Mouse (Mus musculus): ENCODE measurements at regions not wholly inside any gene's neighbourhood (a gene's known extent, or its start where the extent isn't known, plus 50 kb on each side); places are given as distances from the start of the nearest gene placed in this dataset.

DNA sequence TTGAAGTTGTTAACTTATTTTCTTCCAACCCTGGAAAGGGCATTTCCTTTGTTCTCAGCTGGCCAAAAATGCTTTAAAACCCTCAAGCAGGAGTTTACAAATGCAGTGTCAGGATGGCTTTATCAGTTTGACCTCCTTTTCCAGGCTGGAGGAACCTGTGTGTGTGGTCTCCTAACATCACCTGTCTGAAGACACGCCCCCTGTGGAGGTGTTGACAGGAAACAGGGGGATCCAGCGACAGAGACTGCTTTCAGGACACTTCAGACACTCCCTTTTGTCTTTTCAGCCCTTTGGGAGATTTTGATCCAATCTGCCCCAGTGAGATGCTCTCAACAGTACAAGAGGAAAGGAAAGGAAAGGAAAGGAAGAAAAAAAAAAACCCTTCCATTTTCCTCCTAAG is 202.5 kb upstream of the Jade1 start:
- DNase-seq = no peak

- no peak for DNase-seq
Observed at GRCm38 (mm10) chr3:41351786-41352185, 203.7 kb upstream of the Jade1 start.

DNA sequence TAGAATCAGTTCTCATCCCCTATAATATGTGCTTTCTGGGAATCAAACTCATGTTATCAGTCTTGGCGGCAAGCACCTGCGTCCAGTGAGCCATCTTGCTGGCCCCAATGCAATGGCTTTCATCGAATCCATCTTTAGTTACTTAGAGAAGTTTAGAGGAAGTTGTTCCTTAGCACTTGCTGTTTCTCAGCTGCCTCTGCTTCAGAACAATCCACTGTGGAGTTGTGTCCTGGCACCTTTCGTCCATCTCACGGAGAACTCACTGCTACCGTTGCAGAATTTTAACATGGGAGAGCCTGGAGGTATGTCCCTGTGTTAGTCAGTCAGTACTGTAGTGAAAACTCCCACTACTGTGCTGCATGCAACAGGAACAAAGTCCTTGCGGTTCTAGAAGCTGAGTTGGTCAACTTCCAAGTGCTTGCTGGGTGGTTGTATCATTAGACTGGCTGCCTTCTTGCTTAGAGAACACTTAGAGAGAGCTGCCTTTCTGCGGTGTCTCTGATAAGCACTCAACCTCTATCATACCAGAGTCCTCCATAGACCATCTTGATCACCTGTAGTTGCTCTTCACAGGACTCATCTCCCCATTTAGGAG is 204.3 kb upstream of the Jade1 start:
- no peak for DNase-seq

DNA sequence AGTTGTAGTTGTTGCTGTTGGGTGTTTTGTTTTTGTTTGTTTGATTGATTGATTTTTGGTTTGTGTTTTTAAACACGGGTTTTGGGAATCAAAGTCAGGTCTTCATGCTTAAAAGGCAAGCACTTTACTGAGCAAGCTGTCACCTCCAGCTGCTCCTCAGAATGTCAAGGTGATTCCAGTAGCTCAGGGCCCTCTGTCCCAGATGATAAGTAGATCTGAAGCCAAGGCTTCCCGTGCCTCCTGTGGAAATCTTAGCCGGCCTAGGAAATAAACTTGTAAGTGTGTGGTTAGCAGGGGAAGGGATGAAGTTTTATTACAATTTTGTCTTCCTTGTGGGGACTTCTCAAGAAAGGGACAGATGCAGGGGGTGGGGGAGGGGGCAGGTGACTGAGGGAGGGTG is 205.2 kb upstream of the Jade1 start:
- DNase-seq = no peak

DNA sequence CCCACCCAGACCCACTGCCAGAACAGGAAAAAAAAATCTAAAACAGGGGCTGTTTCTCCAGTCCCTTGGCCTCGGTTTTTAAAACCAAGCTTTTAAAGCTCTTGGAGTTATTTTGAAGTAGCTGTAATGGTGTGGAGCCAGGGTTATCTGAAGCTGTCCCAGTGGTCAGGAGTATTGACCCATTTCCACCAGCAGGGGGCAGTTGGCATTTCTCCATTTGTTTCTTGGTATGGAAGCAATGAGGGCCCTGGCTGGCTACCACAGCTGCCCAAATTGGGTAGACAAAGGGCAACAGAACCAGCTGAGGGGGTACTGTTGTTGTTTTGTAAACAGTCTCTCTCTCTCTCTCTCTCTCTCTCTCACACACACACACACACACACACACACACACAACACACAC is 206.7 kb upstream of the Jade1 start:
- peak; percentile 60 to 70 for DNase-seq

GRCm38 (mm10) chr3:41346863-41347262 is 208.7 kb upstream of the Jade1 start:
- DNase-seq = no peak

- DNase-seq = no peak
Observed at GRCm38 (mm10) chr3:41343431-41343830, 212.1 kb upstream of the Jade1 start.

- no peak for DNase-seq
Observed at GRCm38 (mm10) chr3:41332481-41332880, 223.1 kb upstream of the Jade1 start.

GRCm38 (mm10) chr3:41330356-41330755 is 225.2 kb upstream of the Jade1 start:
- DNase-seq = no peak

- DNase-seq = no peak
Observed at GRCm38 (mm10) chr3:41328828-41329227, 226.7 kb upstream of the Jade1 start.

DNA sequence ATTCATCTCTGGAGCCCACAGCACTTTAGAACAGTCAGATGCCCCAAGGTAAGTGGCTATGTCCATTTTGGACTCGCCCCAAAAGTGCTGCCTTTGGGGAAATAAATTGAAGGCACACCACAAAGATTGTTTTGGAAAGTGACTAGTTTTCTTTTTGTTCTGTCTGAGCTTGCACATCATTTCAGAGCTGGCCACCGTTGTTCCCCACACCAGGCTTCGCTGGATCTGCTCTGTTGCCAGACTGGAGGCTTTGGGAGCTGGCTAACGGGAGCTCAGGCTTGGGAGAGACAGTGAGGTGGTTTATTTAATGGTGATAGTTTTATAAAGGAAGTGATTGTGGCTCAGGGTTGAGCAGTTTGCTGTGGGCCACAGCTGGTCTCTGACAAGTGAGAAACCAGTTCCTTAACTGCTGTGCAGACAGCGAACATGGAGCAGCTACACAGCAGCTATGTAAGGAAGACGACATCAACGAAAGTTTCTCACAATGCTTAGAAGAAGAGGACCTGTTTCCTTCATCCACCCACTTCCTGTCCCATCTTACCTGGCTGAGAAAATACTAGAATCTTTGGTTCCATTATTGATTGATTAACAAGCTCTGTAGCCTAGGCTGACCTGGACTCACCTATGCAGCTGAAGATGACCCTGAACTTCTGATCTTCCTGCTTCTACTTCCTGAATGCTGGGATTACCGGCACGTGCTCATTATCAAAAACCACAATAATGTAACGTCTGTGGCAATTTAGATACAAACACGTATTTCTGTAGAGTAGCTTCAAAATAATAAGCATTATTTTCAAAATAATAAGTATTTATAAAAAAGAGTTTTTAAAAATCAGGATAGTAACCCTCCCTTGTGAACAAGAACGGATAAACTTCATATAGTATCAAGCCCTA is 229.1 kb upstream of the Jade1 start:
- peak; percentile 8 to 21 for DNase-seq

GRCm38 (mm10) chr3:41321808-41322207 is 233.7 kb upstream of the Jade1 start:
- DNase-seq = no peak

GRCm38 (mm10) chr3:41319214-41319856 is 236.2 kb upstream of the Jade1 start:
- peak in 1 of 2 experiments; percentile 21 for DNase-seq

DNA sequence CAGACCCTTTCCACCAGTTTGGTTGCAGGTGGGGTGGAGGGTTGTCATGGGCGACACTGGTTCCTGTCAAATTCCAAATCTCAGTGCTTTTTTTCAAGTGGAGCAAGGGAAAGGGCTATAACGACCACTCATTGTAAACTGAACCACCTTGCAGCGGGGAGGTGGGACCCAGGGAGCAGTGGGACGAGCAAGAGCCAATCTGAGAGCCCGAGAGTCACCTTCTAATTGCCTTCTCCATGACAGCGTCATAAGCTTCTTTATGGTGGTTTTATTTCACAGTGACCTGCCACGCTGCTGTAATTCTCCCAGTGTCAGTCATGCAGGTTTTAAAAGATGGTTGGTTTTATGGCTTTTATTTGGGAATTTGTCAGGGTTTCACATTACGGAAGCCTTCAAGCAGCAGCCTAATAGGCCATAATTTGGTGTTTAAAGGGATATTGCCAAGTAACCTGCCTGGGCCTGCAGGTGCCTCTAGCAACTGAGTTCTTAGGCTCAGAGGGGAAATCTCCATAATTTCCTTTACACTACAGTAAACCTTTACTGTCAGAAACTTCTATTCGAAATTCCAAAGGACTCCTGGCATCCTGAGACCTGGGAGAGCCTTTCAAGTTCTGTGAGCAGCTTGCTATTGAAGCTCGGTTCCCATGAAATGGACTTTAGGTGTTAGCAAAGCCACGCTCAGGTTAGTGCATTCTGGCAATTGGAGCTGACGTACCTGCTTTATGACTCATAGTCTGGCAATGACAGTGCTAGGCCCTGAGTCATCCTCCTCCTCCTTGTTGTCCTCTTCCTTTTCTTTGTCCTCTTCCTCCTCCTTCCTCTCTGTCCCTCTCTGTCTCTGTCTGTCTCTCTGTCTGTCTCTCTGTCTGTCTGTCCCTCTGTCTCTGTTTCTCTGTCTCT is 235.6 kb upstream of the Pgrmc2 start:
- no peak for DNase-seq

DNA sequence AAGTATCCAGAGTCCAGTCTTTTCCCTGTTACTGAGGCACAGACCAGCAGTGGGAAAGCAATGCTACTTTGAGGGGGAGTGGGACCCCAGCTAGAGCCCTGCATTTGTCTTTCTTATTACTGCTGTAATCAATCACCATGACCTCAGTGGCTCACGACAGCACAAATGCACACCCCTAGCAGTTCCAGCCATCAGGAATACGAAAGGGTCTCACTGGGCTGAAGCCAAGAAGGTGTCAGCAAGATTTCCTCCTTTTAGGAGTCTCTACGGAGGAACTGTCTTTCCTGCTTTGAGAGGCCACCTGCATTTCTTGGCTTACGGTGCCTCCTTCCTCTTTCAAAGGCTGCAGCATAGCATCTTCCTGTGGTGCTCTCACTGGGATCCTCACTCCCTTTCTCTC is 234.3 kb upstream of the Pgrmc2 start:
- DNase-seq = peak; percentile 28 to 42

- no peak for DNase-seq
Observed at GRCm38 (mm10) chr3:41312492-41312891, 229.6 kb upstream of the Pgrmc2 start.

DNA sequence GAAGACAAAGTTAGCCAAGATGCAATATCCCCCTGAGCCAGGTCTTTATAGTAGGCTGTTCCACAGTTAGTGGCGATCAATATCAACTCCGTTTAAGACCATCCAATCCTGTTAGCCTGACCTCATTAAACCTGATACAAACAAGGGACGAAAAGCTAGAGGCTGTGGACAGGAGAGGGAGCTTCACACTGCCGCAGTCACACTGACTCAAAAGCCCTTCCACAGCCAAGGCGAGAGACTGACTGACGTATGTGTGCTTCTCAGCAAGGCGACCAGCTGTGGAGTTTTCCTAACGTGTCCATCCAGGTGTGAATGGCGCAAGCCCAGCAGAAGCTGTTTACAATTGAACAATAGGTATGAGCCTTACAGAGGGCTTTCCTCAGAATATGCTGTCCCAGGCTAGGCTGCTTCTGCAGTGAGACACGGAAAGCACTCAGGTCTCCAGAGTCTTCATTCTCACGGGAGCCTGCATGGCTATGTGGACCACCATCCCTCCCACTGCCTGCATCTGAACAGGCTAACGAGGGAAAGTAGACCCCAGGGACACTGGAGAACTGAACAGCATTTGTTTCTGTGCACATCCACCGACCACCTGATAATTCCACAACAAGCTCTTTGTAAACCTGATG is 224.7 kb upstream of the Pgrmc2 start:
- DNase-seq = no peak

GRCm38 (mm10) chr3:41302805-41303204 is 220.0 kb upstream of the Pgrmc2 start:
- DNase-seq = no peak

DNA sequence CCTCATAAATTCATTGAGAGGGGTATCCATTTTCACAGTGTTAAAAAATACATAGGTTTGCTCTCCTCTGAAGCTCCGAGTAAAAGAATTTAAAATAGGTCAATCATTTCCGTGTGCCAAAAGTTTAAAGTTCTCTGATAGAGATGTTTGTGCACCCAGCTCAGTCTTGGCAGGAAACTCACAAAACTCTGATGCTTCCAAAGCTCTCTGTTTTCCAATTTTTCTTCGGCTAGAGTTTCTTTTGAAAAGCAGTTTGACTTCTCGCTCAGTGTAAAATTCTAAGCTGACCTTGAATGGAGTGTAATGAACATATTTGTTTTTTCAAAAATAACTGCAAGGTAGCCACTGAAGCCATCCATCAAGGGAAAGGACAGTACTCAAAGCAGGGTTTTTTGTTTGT is 215.9 kb upstream of the Pgrmc2 start:
- DNase-seq = no peak

DNA sequence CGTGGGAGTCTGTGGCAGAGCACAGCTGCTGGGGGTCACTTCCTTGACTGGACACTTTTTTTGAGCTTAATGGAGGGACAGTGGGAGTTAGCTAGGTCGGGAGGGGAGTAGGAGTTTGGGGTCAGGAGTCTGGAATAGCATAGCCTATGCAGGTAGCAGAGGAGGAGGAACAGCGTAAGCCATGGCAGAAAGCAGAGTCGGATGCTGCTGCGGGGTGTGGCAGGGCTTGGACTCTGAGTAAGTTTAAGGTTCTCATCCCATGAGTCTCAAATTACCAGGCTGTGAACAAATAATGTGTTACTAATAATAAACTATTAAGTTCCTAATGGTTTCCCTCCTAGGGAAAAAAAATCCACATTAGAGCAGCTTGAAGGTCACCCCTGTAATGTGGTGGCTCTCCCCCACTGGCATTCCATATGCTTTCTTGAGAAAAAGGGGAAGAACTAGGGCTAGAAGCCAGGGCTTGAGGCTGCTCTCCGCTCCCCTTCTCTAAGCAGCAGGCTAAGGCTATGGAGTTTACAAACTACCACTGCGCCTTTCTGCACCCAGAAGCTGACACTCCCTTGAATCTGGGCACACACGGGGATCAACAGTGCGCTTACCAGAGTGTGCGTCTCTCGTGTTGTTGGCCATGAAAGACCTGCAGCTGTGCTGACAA is 213.4 kb upstream of the Pgrmc2 start:
- no peak for DNase-seq

DNA sequence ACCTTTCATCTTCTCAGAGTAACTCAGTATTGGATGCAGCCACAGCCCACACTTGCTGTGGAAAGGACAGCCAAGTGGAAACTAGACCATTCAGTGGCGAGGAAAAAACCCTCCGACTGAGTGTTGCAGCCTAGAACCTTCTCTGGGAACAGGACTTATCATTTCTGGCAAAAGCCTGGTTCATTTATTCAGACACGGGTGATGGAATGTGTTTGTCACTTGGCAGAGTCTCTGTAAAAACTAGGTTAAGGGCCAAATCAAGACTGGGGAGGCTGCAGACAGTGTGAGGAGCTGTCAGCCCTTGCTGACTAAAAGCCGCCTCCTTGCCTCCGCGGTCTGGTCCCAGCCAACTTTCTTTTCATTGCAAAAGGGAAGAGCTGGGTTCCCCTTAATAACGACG is 212.3 kb upstream of the Pgrmc2 start:
- DNase-seq = peak; percentile 36 to 44

Data from kidney, postnatal 4 days (tissue).